Mouse (Mus musculus): ENCODE data around the gene Nol6. TPM values are rescaled to one million over a fixed set of nuclear protein-coding genes. Genes with fewer than 3 reads are reported as not detected.

Gene Nol6
- polyA plus RNA-seq, 1 experiment from 2014 or later = 34.5 TPM

DNA sequence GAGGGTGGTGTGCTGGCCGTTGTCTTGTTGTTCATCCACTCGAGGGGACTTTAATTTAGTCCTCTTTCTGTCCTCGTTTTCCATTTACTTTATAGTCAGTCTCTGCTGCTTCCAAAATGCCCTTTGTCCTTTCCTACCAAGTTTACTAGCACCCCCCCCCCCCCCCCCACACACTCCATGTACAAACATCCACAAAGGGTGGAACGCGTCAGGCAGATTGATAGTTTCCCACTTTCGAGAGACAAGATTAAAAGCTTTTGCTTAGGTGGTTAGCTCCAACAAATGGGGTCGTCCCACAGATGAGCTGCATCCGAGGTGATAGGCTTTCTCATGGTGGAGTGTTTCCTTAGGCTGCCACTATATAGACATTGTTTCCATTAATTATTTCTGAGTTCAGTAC is 12.6 kb upstream of the Nol6 start:
- H3K9me3 ChIP-seq = peaks cover 3% of the 10 kb centered on the region; the same call in 1 of the 2 replicates
- 0% methylated on average over 8 of the region's 8 CpGs for WGBS
- no peaks in the 10 kb centered on the region for H3K27me3 ChIP-seq (replicated peaks; ENCODE audit: low read depth, poor library complexity, severe bottlenecking)
- peak overlapping the region; percentile 100 for H3K27ac ChIP-seq (replicated peaks)
- peak overlapping the region; percentile 92 for H3K4me3 ChIP-seq
- H3K36me3 ChIP-seq (replicated peaks) = peaks cover 38% of the 10 kb centered on the region
- H3K4me1 ChIP-seq = peaks cover 14% of the 10 kb centered on the region
- peak; percentile 30 for DNase-seq (ENCODE audit: low spot score)

- peak overlapping the region; percentile 92 for H3K4me3 ChIP-seq
- DNase-seq (ENCODE audit: low spot score) = no peak
- H3K27me3 ChIP-seq (replicated peaks; ENCODE audit: low read depth, poor library complexity, severe bottlenecking) = no peaks in the 10 kb centered on the region
- H3K27ac ChIP-seq (replicated peaks) = peak overlapping the region; percentile 100
- H3K9me3 ChIP-seq = peaks cover 3% of the 10 kb centered on the region; the same call in 1 of the 2 replicates
- 0% methylated on average over 4 of the region's 4 CpGs for WGBS
- peaks cover 35% of the 10 kb centered on the region for H3K36me3 ChIP-seq (replicated peaks)
- peaks cover 14% of the 10 kb centered on the region for H3K4me1 ChIP-seq
Observed at GRCm38 (mm10) chr4:41136454-41136805, 12.2 kb upstream of the Nol6 start.

GRCm38 (mm10) chr4:41135711-41136453 is 11.6 kb upstream of the Nol6 start, which contains the start of gene Ube2r2:
Gene Ube2r2 (plus strand): TSS chr4:41135743.
- Histone ChIP-seq H3K27me3 (replicated peaks; ENCODE audit: low read depth, poor library complexity, severe bottlenecking) (no peaks in the 10 kb centered on the region), H3K36me3 (replicated peaks) (peaks cover 29% of the 10 kb centered on the region), H3K27ac (replicated peaks) (peak within 1 kb of the TSS; percentile 100), H3K4me1 (peaks cover 14% of the 10 kb centered on the region), H3K9me3 (peaks cover 3% of the 10 kb centered on the region; the same call in 1 of the 2 replicates), H3K4me3 (peak within 1 kb of the TSS; percentile 92)
- WGBS = under 1% methylated on average over 61 of the region's 65 CpGs
- DNase-seq (ENCODE audit: low spot score) = peak; percentile 84

DNA sequence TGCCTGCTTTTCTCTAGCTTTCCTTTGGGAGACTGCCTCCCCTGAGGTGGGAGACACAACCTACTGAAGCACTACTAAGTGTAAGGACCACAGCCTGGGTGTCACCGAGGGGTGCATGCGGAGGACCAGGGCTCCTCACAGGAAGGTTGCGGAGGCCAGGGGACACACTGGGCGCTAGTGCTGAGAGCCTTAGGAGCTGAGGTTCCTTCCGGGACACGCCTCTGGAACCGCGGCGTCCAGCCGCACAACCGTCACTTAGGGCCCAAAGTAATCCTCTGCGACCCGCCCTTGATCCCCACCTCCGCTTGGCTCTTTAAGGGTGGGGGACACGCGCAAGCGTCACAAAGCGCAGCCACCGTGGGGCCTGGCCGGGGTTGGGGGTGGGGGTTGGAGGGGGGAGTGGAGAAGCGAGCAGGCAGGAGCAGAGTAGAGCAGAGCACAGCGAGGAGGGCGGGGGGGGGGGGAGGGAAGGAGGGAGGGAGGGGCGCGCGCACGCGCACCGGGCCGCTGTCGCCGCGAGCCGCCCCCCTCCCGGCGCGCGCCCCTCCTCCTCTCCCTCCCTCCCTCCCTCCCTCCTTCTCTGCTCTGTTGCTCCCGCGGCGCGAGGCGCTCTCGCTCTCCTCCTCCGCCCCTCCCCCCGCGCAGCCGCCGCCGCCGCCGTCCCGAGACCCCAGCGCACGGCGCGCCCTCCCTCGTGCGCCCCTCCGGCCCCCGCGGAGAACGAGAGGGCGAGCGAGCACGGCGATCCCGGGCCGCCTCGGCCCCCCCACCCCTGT is 10.9 kb upstream of the Nol6 start:
- Histone ChIP-seq H3K27ac (replicated peaks) (peak overlapping the region; percentile 100), H3K4me3 (peak overlapping the region; percentile 92), H3K36me3 (replicated peaks) (peaks cover 22% of the 10 kb centered on the region), H3K9me3 (peaks cover 3% of the 10 kb centered on the region; the same call in 1 of the 2 replicates), H3K4me1 (peaks cover 14% of the 10 kb centered on the region), H3K27me3 (replicated peaks; ENCODE audit: low read depth, poor library complexity, severe bottlenecking) (no peaks in the 10 kb centered on the region)
- peak; percentile 94 for DNase-seq (ENCODE audit: low spot score)
- 1% methylated on average over 40 of the region's 70 CpGs for WGBS

GRCm38 (mm10) chr4:41133529-41134291 is 9.5 kb upstream of the Nol6 start:
- Histone ChIP-seq H3K27ac (replicated peaks) (no peak overlapping the region), H3K9me3 (no peaks in the 10 kb centered on the region), H3K4me3 (no peak overlapping the region), H3K4me1 (peaks cover 14% of the 10 kb centered on the region), H3K36me3 (replicated peaks) (peaks cover 9% of the 10 kb centered on the region), H3K27me3 (replicated peaks; ENCODE audit: low read depth, poor library complexity, severe bottlenecking) (no peaks in the 10 kb centered on the region)
- no peak for DNase-seq (ENCODE audit: low spot score)
- 81% methylated on average over 6 of the region's 6 CpGs for WGBS

DNA sequence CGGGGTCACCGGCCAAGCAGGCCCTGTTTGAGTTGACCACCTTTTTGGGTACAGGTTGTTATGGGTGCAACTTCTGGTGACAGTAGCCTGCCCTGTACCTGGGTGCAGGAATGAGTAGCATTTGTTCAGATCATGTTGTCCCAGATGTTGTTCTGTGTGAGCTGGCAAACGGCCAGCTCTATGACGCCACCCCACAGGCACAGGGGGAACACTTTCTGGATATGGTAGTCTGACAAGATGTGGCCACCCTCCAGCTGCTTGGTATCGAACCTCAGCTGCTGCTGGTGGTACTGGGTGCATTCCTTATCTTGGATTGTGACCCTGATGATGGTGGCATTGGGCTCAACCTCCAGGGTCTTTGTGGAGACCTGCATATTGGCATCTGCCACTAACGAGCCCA is 8.2 kb upstream of the Nol6 start:
- Histone ChIP-seq H3K4me1 (peaks cover 13% of the 10 kb centered on the region), H3K27me3 (replicated peaks; ENCODE audit: low read depth, poor library complexity, severe bottlenecking) (no peaks in the 10 kb centered on the region), H3K36me3 (replicated peaks) (no peaks in the 10 kb centered on the region), H3K4me3 (no peak overlapping the region), H3K9me3 (no peaks in the 10 kb centered on the region), H3K27ac (replicated peaks) (no peak overlapping the region)
- WGBS = 83% methylated on average over 6 of the region's 6 CpGs
- DNase-seq (ENCODE audit: low spot score) = no peak

DNA sequence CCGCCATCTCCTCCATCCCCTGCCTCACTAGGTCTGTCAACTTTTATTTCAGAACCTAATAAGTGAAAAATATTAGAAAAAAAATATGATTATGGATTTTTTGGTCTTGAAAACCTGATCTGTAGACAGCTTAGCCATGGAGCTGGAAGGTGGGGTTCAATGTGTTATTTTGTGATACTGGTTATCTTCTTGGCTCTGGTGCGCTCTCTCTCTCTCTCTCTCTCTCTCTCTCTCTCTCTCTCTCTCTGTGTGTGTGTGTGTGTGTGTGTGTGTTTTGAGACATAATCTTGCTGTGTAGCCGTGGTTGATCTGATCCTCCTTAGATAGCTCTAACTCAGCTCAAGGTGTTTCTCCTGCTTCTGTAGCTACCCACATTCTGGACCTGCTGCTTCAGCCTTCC is 5.6 kb upstream of the Nol6 start:
- WGBS = 87% methylated on average over 3 of the region's 3 CpGs
- no peak for DNase-seq (ENCODE audit: low spot score)
- Histone ChIP-seq H3K36me3 (replicated peaks) (no peaks in the 10 kb centered on the region), H3K4me1 (peaks cover 6% of the 10 kb centered on the region), H3K27me3 (replicated peaks; ENCODE audit: low read depth, poor library complexity, severe bottlenecking) (no peaks in the 10 kb centered on the region), H3K4me3 (no peak overlapping the region), H3K9me3 (no peaks in the 10 kb centered on the region), H3K27ac (replicated peaks) (no peak overlapping the region)

GRCm38 (mm10) chr4:41129406-41129805 is 5.2 kb upstream of the Nol6 start:
- H3K4me1 ChIP-seq = peaks cover 1% of the 10 kb centered on the region
- H3K36me3 ChIP-seq (replicated peaks) = no peaks in the 10 kb centered on the region
- H3K9me3 ChIP-seq = no peaks in the 10 kb centered on the region
- no peak overlapping the region for H3K27ac ChIP-seq (replicated peaks)
- no peak overlapping the region for H3K4me3 ChIP-seq
- no peaks in the 10 kb centered on the region for H3K27me3 ChIP-seq (replicated peaks; ENCODE audit: low read depth, poor library complexity, severe bottlenecking)
- DNase-seq (ENCODE audit: low spot score) = peak; percentile 61
- 16% methylated on average over 2 of the region's 2 CpGs for WGBS

- peak; percentile 76 for DNase-seq (ENCODE audit: low spot score)
- Histone ChIP-seq H3K4me3 (no peak overlapping the region), H3K27me3 (replicated peaks; ENCODE audit: low read depth, poor library complexity, severe bottlenecking) (no peaks in the 10 kb centered on the region), H3K9me3 (no peaks in the 10 kb centered on the region), H3K4me1 (peaks cover 23% of the 10 kb centered on the region), H3K27ac (replicated peaks) (no peak overlapping the region), H3K36me3 (replicated peaks) (peaks cover 93% of the 10 kb centered on the region)
- WGBS = 76% methylated on average over 11 of the region's 11 CpGs
Observed at GRCm38 (mm10) chr4:41118706-41119292, 5.5 kb downstream of the Nol6 start.

DNA sequence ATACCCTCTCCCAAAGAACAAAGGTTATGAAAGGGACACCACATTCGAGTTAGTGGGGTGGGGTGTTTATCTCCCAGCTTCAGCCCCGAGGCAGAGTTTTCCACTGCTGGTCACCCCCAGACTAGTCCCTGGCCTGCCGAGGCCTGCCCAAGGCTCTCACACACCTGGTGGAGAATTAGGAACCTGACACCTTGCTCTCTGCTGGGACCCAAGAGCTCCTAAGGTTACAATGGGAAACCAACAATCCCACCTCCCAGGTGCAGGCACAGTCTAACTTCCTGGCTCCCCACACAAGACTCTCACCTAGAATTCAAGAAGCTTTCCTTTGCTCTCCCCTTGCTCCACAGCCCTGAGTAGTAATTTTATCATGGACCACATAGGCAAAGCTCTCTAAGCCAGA is 7.4 kb downstream of the Nol6 start:
- H3K9me3 ChIP-seq = no peaks in the 10 kb centered on the region
- peak; percentile 23 for DNase-seq (ENCODE audit: low spot score)
- H3K4me1 ChIP-seq = peaks cover 13% of the 10 kb centered on the region
- H3K36me3 ChIP-seq (replicated peaks) = peaks cover 83% of the 10 kb centered on the region
- 73% methylated on average over 3 of the region's 3 CpGs for WGBS
- H3K27ac ChIP-seq (replicated peaks) = no peak overlapping the region
- H3K27me3 ChIP-seq (replicated peaks; ENCODE audit: low read depth, poor library complexity, severe bottlenecking) = no peaks in the 10 kb centered on the region
- no peak overlapping the region for H3K4me3 ChIP-seq

- WGBS = 92% methylated on average over 15 of the region's 15 CpGs
- DNase-seq (ENCODE audit: low spot score) = no peak
- H3K4me1 ChIP-seq = peaks cover 13% of the 10 kb centered on the region
- H3K4me3 ChIP-seq = no peak overlapping the region
- no peaks in the 10 kb centered on the region for H3K27me3 ChIP-seq (replicated peaks; ENCODE audit: low read depth, poor library complexity, severe bottlenecking)
- H3K27ac ChIP-seq (replicated peaks) = no peak overlapping the region
- peaks cover 73% of the 10 kb centered on the region for H3K36me3 ChIP-seq (replicated peaks)
- H3K9me3 ChIP-seq = no peaks in the 10 kb centered on the region
Observed at GRCm38 (mm10) chr4:41115793-41116192, 8.5 kb downstream of the Nol6 start.

- H3K27me3 ChIP-seq (replicated peaks; ENCODE audit: low read depth, poor library complexity, severe bottlenecking) = no peaks in the 10 kb centered on the region
- H3K36me3 ChIP-seq (replicated peaks) = peaks cover 65% of the 10 kb centered on the region
- H3K9me3 ChIP-seq = no peaks in the 10 kb centered on the region
- H3K4me3 ChIP-seq = no peak overlapping the region
- H3K4me1 ChIP-seq = peaks cover 13% of the 10 kb centered on the region
- DNase-seq (ENCODE audit: low spot score) = no peak
- no peak overlapping the region for H3K27ac ChIP-seq (replicated peaks)
- WGBS = 59% methylated on average over 6 of the region's 6 CpGs
Observed at GRCm38 (mm10) chr4:41115074-41115473, 9.2 kb downstream of the Nol6 start.
